Mouse (Mus musculus) erythroblast, embryonic 14.5 days (primary cell): Measurements from ENCODE around the gene Lat2. TPM values are rescaled to one million over a fixed set of nuclear protein-coding genes. Genes with fewer than 3 reads are reported as not detected.
"Not testable (repeated sequence)": the region's sequence is repeated elsewhere in the genome, so short reads cannot be mapped to it uniquely, and the experiment has no call there.

Experiments used
- H3K27me3 ChIP-seq: 2 replicates; pipeline ENCODE4 v1.6.1; 2012; ENCODE audit warnings: inconsistent platforms; ENCODE audit not compliant: control insufficient read depth
- H3K36me3 ChIP-seq: 2 replicates; pipeline ENCODE4 v1.6.1; 2012; ENCODE audit warnings: mild to moderate bottlenecking, inconsistent platforms; ENCODE audit not compliant: control insufficient read depth
- H3K4me1 ChIP-seq: 2 replicates; pipeline ENCODE4 v1.6.1; 2012; ENCODE audit warnings: inconsistent platforms; ENCODE audit not compliant: control insufficient read depth
- H3K4me3 ChIP-seq: replicated peaks from 2 replicates; pipeline ENCODE3; 2012; ENCODE audit warnings: moderate library complexity, mild to moderate bottlenecking, inconsistent platforms
- H3K9me3 ChIP-seq: 2 replicates; pipeline ENCODE4 v1.6.1; 2012; ENCODE audit warnings: low read length, inconsistent platforms, mixed read lengths; ENCODE audit not compliant: control insufficient read depth
- GATA1 ChIP-seq: IDR thresholded peaks from 2 replicates; pipeline ENCODE4 v1.6.1; 2012; ENCODE audit warnings: low read length, inconsistent platforms, mixed read lengths
- TAL1 ChIP-seq: IDR thresholded peaks from 3 replicates; pipeline ENCODE4 v1.6.1; 2012; ENCODE audit warnings: low read length, inconsistent platforms, mixed read lengths
- polyA plus RNA-seq: library from polyadenylated mRNA; stranded (reverse); fragments of >175 nt; gene quantifications from 2 replicates; pipeline ENCODE4 v1.2.3, GENCODE M21; 2012

Gene Lat2
- 0.16 and 0.17 TPM in 2 replicates for polyA plus RNA-seq

DNA sequence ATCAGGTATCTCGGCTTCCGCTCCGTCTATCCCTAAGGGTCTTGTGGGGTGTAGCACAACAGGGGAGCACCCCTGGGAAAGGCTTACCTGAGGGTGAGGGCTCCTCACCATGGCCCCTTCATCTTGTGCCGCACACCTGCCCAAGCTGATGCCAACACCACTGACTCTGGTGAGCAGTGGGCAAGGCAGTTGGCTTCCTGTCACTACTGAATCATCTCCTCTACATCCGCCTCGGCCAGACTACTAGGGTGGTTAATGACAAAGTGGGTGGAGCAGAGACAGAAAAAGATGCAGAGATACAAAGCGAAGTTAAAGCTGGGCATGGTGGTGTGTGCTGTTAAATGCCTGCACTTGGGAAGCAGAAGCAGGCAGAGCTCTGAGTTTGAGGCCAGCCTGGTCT lies at the start of gene Lat2:
Gene Lat2, minus strand, starts transcription at position 224 of the 400 bp plus-strand sequence.
- Histone ChIP-seq H3K4me1 (peaks cover 9% of the 10 kb centered on the region), H3K36me3 (peaks cover 49% of the 10 kb centered on the region), H3K27me3 (no peaks in the 10 kb centered on the region), H3K9me3 (no peaks in the 10 kb centered on the region), H3K4me3 (no peak within 1 kb of the TSS)
- TF ChIP-seq TAL1, result no peak
- TF ChIP-seq GATA1, result no peak

DNA sequence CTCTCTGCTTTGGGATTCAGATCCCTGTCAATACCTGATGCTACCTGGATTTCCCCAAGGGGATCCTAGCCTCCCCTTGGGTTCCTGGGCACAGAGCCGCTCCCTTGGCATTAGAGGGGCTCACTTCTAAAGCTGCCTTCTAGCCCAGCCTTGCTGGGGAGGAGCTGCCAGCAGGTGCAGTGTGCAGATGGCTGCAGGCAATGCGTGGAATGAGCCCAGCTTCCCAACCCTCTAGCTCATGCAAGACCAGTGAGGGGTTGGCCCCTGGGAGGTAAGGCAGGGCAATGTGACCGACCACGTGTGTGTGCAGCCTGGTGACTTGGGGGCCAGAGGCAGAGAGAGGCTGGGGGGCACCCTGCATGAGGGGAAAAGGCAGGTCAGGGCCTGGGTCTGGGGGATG lies 41.9 kb upstream of the Lat2 start:
- H3K36me3 ChIP-seq, result no peaks in the 10 kb centered on the region
- H3K27me3 ChIP-seq, result no peaks in the 10 kb centered on the region; the same call in 1 of the 2 replicates
- H3K4me1 ChIP-seq, result no peaks in the 10 kb centered on the region
- no peak for TF ChIP-seq TAL1
- no peak for TF ChIP-seq GATA1
- no peak overlapping the region for H3K4me3 ChIP-seq
- H3K9me3 ChIP-seq, result no peaks in the 10 kb centered on the region

DNA sequence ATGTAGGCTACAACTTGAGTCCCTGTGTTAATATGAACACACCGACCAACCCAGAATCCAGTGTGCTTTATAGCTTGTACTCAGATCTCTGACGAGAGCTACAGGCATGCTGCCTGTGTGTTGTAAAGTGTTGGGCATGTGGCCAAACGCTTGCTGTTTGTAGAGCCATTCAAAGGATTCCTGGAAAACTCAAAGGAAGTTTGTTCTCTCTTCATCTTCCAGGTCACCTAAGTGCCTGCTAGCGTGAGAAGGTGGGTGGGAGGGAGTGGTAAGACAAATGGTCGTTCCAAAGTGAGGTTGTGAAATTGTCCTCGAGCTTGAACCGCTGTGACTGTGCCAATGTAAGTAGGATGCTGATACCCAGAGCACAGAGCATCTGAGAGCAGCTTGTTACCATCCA lies 37.2 kb upstream of the Lat2 start:
- no peaks in the 10 kb centered on the region for H3K36me3 ChIP-seq
- no peaks in the 10 kb centered on the region; the same call in 1 of the 2 replicates for H3K27me3 ChIP-seq
- no peak for TF ChIP-seq GATA1
- no peak for TF ChIP-seq TAL1
- peaks cover 2% of the 10 kb centered on the region; the same call in 1 of the 2 replicates for H3K4me1 ChIP-seq
- H3K4me3 ChIP-seq, result no peak overlapping the region
- no peaks in the 10 kb centered on the region for H3K9me3 ChIP-seq

DNA sequence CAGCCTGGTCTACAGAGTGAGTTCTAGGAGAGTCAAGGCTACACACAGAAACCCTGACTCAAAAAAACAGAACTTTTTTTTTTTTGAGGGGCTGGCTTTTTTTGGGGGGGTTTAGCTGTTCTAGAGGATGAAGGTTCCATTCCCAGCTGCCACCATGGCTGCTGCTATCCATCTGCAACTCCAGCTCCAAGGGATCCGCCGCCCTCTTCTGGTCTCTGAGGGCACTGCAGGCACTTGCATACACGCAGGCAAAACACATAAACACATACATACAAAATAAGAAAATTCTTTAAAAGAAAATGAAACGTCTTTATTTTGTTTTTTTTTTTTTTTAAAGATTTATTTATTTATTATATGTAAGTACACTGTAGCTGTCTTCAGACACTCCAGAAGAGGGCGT lies 36.1 kb upstream of the Lat2 start:
- H3K4me1 ChIP-seq, result peaks cover 2% of the 10 kb centered on the region; the same call in 1 of the 2 replicates
- H3K36me3 ChIP-seq, result no peaks in the 10 kb centered on the region
- H3K4me3 ChIP-seq, result no peak overlapping the region
- TF ChIP-seq GATA1 (no peak), TAL1 (no peak)
- H3K27me3 ChIP-seq, result no peaks in the 10 kb centered on the region; the same call in 1 of the 2 replicates
- H3K9me3 ChIP-seq, result no peaks in the 10 kb centered on the region; the same call in 1 of the 2 replicates

DNA sequence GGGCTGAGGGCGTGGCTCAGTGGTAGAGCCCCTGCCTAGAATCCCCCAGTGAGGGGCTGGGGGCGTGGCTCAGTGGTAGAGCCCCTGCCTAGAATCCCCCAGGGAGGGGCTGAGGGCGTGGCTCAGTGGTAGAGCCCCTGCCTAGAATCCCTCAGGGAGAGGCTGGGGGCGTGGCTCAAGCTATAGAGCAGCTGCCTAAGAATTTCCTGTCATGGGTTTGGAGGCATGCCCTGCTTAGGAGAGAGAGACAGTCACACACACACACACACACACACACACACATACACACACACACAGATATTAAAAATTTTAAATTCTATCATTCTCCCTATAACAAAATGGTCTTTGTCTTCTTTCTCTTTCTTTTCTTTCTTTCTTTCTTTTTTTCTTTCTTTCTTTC lies 34.2 kb upstream of the Lat2 start:
- not testable (repeated sequence) for H3K4me1 ChIP-seq, H3K36me3 ChIP-seq, H3K9me3 ChIP-seq, H3K27me3 ChIP-seq, H3K4me3 ChIP-seq

DNA sequence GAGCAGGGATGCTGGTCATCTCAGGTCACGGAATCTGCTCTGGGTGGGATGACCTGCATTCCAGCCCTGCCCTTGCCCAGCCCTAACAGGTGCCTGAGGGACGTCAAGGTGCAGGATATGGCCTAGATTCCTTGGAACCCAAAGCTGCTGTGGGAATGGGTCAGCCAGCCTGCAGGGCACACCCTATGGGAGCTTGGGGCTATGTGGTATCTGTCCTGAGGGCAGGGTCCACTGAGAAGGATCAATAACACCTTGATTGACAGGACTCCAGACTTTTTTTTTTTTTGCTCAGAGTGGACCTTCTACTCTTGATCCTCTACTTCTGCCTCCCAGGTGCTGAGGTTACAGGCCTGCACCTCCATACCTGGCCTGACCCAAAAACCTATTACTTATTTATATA lies 32.6 kb upstream of the Lat2 start:
- no peaks in the 10 kb centered on the region; the same call in 1 of the 2 replicates for H3K9me3 ChIP-seq
- no peak for TF ChIP-seq GATA1
- no peak for TF ChIP-seq TAL1
- no peaks in the 10 kb centered on the region for H3K36me3 ChIP-seq
- no peak overlapping the region for H3K4me3 ChIP-seq
- no peaks in the 10 kb centered on the region; the same call in 1 of the 2 replicates for H3K27me3 ChIP-seq
- peaks cover 2% of the 10 kb centered on the region; the same call in 1 of the 2 replicates for H3K4me1 ChIP-seq

DNA sequence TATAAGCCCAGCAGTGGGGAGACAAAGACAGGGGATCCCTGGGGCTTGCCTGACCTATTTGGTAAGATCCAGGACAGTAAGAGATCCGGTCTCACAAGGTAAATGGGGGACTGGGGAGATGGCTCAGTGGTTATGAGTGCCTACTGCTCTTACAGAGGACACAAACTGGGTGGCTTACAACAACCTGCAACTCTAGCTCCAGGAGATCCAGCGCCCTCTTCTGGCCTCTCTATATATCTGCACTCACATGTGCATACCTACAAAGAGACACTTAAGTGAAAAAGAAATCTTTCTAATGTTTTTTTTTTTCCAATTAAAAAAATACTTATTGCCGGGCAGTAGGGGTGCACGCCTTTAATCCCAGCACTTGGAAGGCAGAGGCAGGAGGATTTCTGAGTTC lies 31.6 kb upstream of the Lat2 start:
- Histone ChIP-seq H3K4me1 (peaks cover 2% of the 10 kb centered on the region; the same call in 1 of the 2 replicates), H3K36me3 (no peaks in the 10 kb centered on the region), H3K9me3 (no peaks in the 10 kb centered on the region; the same call in 1 of the 2 replicates), H3K4me3 (no peak overlapping the region), H3K27me3 (no peaks in the 10 kb centered on the region)
- TF ChIP-seq TAL1 (no peak), GATA1 (no peak)

DNA sequence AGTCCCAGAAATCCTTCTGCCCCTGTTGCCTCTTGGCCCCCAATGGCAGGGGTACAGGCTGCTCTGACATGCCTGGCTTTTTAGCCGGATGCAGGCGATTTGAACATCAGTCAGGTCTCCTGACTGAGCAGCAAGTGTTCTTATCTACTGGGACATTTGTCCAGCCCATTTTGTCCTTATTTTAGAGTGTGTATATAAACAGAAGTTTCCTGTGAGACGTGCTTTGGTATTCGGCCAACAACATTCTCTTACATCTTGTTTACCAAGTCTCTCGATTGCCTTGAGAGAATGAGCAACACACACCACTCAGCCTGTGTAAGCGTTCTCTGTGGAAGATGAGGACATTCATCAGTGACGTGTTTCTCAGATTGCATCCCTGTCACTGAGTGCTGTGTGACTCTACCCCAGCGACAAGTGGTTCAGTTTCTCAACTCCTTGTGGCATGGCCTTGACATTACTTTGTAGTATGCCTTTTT lies 29.9 kb upstream of the Lat2 start:
- Histone ChIP-seq H3K9me3 (no peaks in the 10 kb centered on the region; the same call in 1 of the 2 replicates), H3K36me3 (no peaks in the 10 kb centered on the region), H3K4me3 (no peak overlapping the region), H3K27me3 (no peaks in the 10 kb centered on the region), H3K4me1 (peaks cover 7% of the 10 kb centered on the region)
- TF ChIP-seq TAL1 (no peak), GATA1 (no peak)

DNA sequence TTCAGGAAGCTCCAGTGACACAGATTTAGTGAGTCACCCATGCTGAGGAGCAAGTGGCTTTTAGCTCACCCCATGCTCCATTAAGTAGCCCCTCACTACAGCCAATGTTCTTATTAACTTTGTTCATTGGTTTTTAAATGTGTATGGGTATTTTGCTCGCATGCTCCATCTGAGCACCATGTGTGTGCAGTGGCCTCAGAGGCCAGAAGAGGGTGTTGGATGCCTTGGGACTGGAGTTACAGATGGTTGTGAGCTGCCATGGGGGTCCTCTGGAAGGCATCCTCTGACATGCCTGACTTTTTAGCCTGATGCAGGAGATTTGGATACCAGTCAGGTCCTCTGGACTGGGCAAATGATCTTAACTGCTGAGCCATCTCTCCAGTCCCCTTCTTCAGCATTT lies 29.3 kb upstream of the Lat2 start:
- Histone ChIP-seq H3K9me3 (no peaks in the 10 kb centered on the region; the same call in 1 of the 2 replicates), H3K36me3 (no peaks in the 10 kb centered on the region), H3K4me1 (peaks cover 11% of the 10 kb centered on the region), H3K27me3 (no peaks in the 10 kb centered on the region), H3K4me3 (no peak overlapping the region)
- no peak for TF ChIP-seq TAL1
- no peak for TF ChIP-seq GATA1

DNA sequence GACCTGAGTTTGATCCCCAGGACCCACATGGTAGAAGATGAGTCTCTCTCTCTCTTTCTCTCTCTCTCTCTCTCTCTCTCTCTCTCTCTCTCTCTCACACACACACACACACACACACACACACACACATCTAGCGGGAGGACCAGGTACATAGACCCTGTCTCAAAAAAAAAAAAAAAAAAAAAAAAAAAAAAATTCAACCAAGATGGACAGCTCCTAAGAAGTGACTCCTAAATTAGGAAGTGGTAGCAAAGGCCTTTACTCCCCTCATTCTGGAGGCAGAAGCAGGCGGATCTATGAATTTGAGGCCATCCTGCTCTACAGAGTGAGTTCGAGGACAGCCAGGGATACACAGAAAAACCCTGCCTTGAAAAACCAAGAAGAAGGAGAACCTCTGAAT lies 25.5 kb upstream of the Lat2 start:
- TF ChIP-seq TAL1 (no peak), GATA1 (no peak)
- Histone ChIP-seq H3K27me3 (no peaks in the 10 kb centered on the region), H3K36me3 (peaks cover 21% of the 10 kb centered on the region), H3K4me3 (no peak overlapping the region), H3K4me1 (peaks cover 25% of the 10 kb centered on the region), H3K9me3 (no peaks in the 10 kb centered on the region)
